Mouse (Mus musculus): ENCODE results near the gene Fbxo33.
"Not testable (repeated sequence)": the region's sequence is repeated elsewhere in the genome, so short reads cannot be mapped to it uniquely, and the experiment has no call there.

DNA sequence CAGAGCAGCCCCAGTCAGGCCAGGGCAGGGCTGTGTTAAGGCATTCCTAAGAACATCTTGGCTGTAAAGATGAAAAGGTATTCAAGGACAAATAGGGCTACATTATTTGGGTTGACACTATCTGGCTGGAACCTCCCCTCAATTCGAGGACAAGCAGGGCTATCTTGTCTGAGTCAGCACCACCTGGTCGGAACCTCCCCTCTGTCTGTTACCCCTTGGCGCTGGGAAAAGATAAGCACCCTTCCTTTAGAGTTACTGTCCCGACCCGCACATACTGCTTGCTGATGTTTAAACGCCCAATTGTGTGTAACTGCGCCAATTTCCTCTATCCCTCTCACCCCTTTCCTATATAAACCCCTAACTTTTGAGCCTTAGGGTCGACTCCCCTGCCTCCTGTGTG lies 21.5 kb upstream of the Fbxo33 start:
- not testable (repeated sequence) for TF ChIP-seq CTCF (IDR thresholded peaks at IDR 0.05; ENCODE audit: low read depth, low read length); POLR2A (IDR thresholded peaks at IDR 0.05; ENCODE audit: borderline replicate concordance, low read depth, low read length)

Measured in bone marrow macrophage, adult 2 months (primary cell).